Mouse (Mus musculus): Measurements from ENCODE around the gene Tmem121b.

DNA sequence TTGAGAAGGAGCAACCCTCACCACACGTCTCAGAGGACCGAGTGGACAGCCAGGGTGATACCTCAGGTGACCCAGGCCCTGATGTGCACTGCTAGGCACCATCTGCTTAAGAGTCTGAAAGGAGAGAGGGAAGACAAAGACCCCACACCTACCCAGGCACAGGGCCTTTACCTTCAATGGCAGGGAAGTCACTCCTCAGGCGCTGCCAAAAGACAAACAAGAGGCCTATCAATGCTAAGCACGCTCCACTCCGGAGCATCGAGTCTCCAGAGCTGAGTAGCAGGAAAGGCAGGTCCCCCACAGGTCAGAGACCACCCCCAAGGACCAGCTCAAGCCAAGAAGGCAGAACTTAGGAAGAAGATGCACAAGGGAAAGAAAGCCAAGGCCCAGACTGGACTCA, 23.3 kb upstream of the Tmem121b start:
- no peak for TF ChIP-seq CTCF (IDR thresholded peaks at IDR 0.05; ENCODE audit: extremely low read depth, insufficient read depth, low read length)
- no peak for TF ChIP-seq POLR2A (IDR thresholded peaks at IDR 0.05; ENCODE audit: extremely low read depth, insufficient read depth, low read length)

All from cortical plate, adult 2 months (tissue).